Mouse (Mus musculus) left cerebral cortex, postnatal 14 days (tissue): ENCODE measurements around the gene Erbin. TPM values are rescaled to one million over a fixed set of nuclear protein-coding genes. Genes with fewer than 3 reads are reported as not detected.

Experiments used
- DNase-seq, 2 experiments: peaks; one replicate each; pipeline ENCODE4 v3.0.0; 2021 to 2022; ENCODE audit warnings: low spot score in 2 of 2, mixed read lengths in 1 of 2
- intact Hi-C: fragments of 180-260 bp; cut with DNase I; formaldehyde crosslinking; loops from one replicate; pipeline ENCODE4 v1.15.1; 2025
- long read RNA-seq, 2 experiments: library from polyadenylated mRNA; stranded (forward); transcript quantifications; one replicate each; pipeline ENCODE4 v2.0.0; 2021
- total RNA-seq, 2 experiments: library from RNA; stranded (reverse); gene quantifications; 2 replicates each; pipeline ENCODE4 v1.2.3; 2021

The Erbin gene
- 10 to 100 TPM; 31.5 to 33.5 TPM for total RNA-seq
- long read RNA-seq, experiment 1, full-length matches to known transcripts: 4 of 8 reads
- long read RNA-seq, experiment 1, partial matches to known transcripts: 3 of 8 reads
- long read RNA-seq, experiment 1, other reads (novel, unspliced or antisense): 1 of 8 reads
- long read RNA-seq, experiment 2, full-length matches to known transcripts: 2 of 8 reads
- long read RNA-seq, experiment 2, partial matches to known transcripts: 4 of 8 reads
- long read RNA-seq, experiment 2, other reads (novel, unspliced or antisense): 2 of 8 reads

GRCm38 (mm10) chr13:103920261-103920932 lies at the start of gene Erbin:
TSS of gene Erbin (minus strand) at chr13:103920514.
- intact Hi-C loops: loop anchor here (5.0 to 10.0 kb wide), 3 partner anchors 112 to 194 kb away; no protein-coding TSS in a partner anchor
- peak; percentile 57 to 67 for DNase-seq

GRCm38 (mm10) chr13:103969912-103970311 lies 49.6 kb upstream of the Erbin start:
- intact Hi-C loops: no loop called here
- no peak for DNase-seq

DNA sequence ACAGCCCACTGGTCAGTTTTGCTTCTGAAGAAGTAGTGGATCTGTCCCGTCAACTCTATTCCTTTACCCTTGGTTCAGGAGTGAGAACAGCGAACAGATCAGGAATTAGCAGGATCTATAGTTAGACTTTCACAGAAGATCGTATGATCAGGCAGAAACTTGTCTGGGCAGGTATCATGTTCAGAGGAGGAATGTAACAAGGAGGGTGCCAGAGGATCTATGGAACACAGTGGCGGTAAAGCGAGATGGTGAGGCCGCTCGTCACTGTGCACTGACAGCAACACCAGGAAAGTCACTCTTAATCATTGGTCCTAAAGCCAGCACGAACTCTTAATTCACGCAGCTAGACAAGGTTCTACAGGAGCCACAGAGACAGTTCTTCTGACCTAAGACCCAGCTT lies 47.7 kb upstream of the Erbin start:
- intact Hi-C loops: no loop called here

DNA sequence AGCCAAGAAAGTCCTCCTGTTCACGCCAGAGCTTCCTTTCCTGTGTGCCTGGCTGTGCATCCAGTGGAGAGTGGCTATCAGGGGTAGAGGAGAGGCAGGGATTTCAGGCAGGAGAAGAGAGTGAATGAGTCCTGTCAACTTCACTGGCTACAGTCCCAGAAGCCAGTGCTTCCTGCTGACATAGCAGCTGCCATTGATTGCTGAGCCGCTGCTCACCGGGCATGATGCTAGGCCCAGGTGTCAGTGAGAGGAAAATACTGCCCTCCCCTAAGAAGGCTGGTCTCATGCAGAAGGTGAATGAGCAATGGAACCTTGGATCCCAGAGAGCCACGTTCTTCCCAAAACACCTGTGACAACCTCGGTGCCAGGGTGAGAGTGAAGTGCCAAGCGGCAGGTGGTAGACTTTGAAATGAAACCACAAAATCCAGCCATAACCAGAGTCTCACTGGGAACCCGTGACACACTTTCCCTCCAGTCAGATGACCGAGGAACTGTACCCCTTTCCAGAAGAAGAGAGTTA lies 46.4 kb upstream of the Erbin start:
- no peak for DNase-seq
- intact Hi-C loops: no loop called here

More for the DNA sequence above, 47.7 kb upstream of the Erbin start:
- DNase-seq: no peak

DNA sequence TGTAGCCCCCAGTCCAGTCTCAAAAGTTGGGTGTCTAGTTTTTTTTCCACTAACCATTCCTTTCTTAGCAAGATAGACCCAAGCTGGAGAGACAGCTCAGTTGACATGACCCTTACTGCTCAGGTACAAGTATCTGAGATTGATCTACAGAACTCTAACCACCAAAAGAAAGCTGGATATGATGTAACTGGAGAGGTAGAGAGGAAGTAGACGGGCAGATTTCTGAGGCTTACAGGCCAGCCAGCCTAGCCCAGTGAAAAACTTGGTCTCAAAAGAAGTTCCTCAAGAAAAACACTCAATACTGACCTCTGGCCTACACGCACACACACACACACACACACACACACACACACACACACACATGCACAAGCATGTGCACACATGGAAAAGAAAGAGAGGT lies 44.9 kb upstream of the Erbin start:
- no peak for DNase-seq
- intact Hi-C loops: no loop called here

DNA sequence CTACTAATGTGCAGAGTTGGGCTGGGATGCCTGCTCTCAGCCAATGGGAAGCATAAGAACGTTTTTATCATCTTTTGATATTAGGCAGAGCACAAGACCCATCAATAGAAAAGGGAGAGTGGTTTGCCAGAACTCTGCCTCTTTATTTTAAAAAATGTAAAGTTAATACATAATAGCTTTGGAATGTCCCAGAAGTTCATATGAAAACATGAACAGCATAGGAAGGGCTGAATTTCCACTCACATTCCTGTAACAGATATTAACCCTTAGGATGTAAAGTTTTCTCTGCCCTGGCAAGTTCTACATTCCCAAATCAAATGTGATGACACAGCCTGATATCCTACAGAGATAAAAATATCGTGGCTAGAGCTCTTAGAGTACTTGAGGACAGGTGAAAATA lies 42.8 kb upstream of the Erbin start:
- no peak for DNase-seq
- intact Hi-C loops: no loop called here

DNA sequence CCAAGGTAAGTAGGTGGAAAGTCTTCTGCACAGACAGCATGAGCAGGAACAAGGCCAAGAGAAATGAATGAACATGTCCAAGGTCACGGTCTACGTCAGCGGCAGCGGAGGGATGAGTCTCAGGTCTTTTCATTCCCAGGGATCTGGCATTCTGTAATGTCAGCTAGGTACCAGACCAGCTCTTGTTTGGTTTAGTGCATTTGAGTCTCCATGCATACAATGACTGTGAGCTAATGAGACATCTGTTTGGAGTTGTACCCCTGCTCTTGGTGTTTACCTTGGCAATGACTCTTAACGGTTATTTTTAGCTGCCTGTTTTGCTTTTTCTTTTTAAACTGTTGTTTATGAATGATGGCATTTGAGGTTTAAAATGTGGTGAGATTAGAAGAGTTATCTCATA lies 39.5 kb upstream of the Erbin start:
- intact Hi-C loops: no loop called here
- DNase-seq: no peak

GRCm38 (mm10) chr13:103958607-103959123 lies 38.4 kb upstream of the Erbin start:
- intact Hi-C loops: no loop called here
- no peak for DNase-seq

- intact Hi-C loops: no loop called here
- no peak for DNase-seq
These were observed 37.0 kb upstream of the Erbin start for GRCm38 (mm10) chr13:103957175-103957940.

DNA sequence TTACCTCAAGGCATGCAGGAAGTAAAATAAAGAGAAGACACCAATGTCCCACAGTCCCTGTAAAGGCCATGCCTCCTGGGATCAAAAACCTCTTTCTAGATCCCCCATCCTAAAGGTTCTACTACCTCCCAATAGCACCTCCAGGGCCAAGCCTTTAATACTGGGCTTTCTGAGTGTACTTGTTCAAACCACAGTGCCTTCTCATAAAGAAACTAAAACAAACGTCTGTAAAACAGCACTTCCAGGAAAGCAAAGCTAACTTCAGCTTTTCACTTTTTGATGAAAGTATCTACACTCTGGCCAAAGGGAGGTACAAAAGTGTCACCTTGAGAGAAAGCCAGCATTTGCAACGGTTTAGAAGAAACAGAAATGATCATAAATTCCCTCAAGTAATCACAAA lies 35.3 kb upstream of the Erbin start:
- DNase-seq: no peak
- intact Hi-C loops: no loop called here

- intact Hi-C loops: no loop called here
These were observed 31.1 kb upstream of the Erbin start for GRCm38 (mm10) chr13:103951393-103951792.

GRCm38 (mm10) chr13:103940796-103941195 lies 20.5 kb upstream of the Erbin start:
- intact Hi-C loops: no loop called here
- DNase-seq: no peak

More at GRCm38 (mm10) chr13:103951393-103951792, 31.1 kb upstream of the Erbin start:
- DNase-seq: no peak

GRCm38 (mm10) chr13:103924586-103924985 lies 4.3 kb upstream of the Erbin start:
- intact Hi-C loops: loop anchor here (5.0 to 10.0 kb wide), 3 partner anchors 108 to 190 kb away; no protein-coding TSS in a partner anchor
- no peak for DNase-seq

DNA sequence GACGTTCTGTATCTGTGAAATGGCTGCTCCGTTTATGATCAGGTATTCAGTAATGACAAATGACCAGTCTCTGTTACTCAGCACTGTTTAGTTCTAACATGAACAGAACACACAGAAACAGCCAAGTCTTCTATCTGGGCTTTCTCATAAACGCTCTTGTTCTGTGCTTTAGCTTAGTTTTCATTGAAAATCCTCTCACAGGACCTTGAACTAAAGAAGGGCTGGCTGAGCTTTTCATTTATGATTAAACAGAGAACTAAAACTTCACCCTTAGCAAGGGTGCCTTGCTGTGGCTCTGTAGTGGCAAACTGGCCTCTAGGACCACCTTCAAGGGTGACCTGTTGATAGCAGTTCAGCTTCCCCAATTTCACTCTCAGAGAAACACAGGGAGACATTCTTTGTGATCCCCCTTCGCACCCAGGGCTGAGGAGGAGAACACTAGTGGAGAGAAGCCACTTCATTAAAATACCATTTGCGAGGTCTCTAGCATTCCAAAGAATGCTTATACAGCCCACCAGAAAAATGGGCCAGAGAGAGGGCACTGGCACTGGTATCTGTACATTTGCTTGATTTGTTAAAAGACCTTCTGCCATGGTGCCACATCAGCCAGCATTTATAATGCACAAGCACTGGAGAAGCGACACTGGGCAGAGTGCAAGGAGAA lies 3.2 kb upstream of the Erbin start:
- DNase-seq: no peak
- intact Hi-C loops: loop anchor here (5.0 to 10.0 kb wide), 3 partner anchors 109 to 191 kb away; no protein-coding TSS in a partner anchor

DNA sequence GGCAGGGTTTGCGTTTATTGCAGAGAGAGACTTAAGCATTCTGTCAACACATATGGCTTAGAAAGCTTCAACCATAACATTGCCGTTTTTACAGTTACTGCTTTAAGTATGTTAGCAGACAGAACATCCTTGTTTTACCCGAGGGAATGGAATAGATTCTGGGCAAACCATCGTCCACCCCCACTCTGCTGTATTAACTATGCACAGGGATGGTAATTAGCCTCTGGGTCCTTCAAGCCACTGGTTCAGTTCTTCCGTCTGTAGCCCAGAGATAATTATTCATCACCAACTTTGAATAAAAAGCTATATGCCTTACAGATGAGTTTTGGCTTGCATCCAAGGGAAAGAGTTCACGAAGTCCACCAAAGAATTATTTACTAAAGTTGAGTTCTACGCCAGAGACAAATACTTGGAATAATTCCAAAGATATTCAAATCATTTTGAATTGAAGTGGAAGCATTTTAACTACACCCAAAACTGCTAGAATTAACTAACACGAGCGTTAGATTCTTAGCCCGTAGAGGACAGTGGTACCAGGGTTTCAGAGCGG lies 1.6 kb upstream of the Erbin start:
- intact Hi-C loops: loop anchor here (5.0 to 10.0 kb wide), 3 partner anchors 110 to 193 kb away; no protein-coding TSS in a partner anchor
- no peak for DNase-seq

- intact Hi-C loops: loop anchor here (5.0 to 10.0 kb wide), 3 partner anchors 111 to 194 kb away; no protein-coding TSS in a partner anchor
These were observed 868 bp upstream of the Erbin start for GRCm38 (mm10) chr13:103920933-103921830.

GRCm38 (mm10) chr13:103919956-103920260 lies 406 bp downstream of the Erbin start:
- peak in 1 of 2 experiments; percentile 15 for DNase-seq
- intact Hi-C loops: loop anchor here (5.0 to 10.0 kb wide), 3 partner anchors 112 to 195 kb away; no protein-coding TSS in a partner anchor

More at GRCm38 (mm10) chr13:103920933-103921830, 868 bp upstream of the Erbin start:
- DNase-seq: peak; percentile 74 to 77
